Mouse (Mus musculus): ENCODE measurements around the gene Osbpl6. TPM values are rescaled to one million over a fixed set of nuclear protein-coding genes. Genes with fewer than 3 reads are reported as not detected.

The Osbpl6 gene
- total RNA-seq, 2 experiments from 2014 or later, result 35.9 to 44.0 TPM

- no peak for DNase-seq
- no peak for TF ChIP-seq CTCF (IDR thresholded peaks at IDR 0.05)
- intact Hi-C loops (cut with DNase I), result no loop called here
- Histone ChIP-seq H3K4me3 (no peak overlapping the region), H3K27ac (no peak overlapping the region)
Observed at GRCm38 (mm10) chr2:76513296-76513695, 107.0 kb downstream of the Osbpl6 start.

- Histone ChIP-seq H3K27ac (no peak overlapping the region), H3K4me3 (no peak overlapping the region)
- TF ChIP-seq CTCF (IDR thresholded peaks at IDR 0.05), result no peak
- intact Hi-C loops (cut with DNase I), result no loop called here
- no peak for DNase-seq
Observed at GRCm38 (mm10) chr2:76517471-76517870, 111.2 kb downstream of the Osbpl6 start.

GRCm38 (mm10) chr2:76518407-76519063 lies 112.2 kb downstream of the Osbpl6 start:
- no peak for DNase-seq
- intact Hi-C loops (cut with DNase I), result no loop called here
- Histone ChIP-seq H3K4me3 (no peak overlapping the region), H3K27ac (no peak overlapping the region)
- TF ChIP-seq CTCF (IDR thresholded peaks at IDR 0.05), result no peak

- no peak for DNase-seq
- intact Hi-C loops (cut with DNase I), result no loop called here
- Histone ChIP-seq H3K27ac (no peak overlapping the region), H3K4me3 (no peak overlapping the region)
- no peak for TF ChIP-seq CTCF (IDR thresholded peaks at IDR 0.05)
Observed at GRCm38 (mm10) chr2:76521585-76521984, 115.3 kb downstream of the Osbpl6 start.

GRCm38 (mm10) chr2:76524451-76524850 lies 118.1 kb downstream of the Osbpl6 start:
- no peak overlapping the region for H3K4me3 ChIP-seq
- no peak overlapping the region for H3K27ac ChIP-seq
- intact Hi-C loops (cut with DNase I), result no loop called here
- no peak for DNase-seq
- TF ChIP-seq CTCF (IDR thresholded peaks at IDR 0.05), result no peak

GRCm38 (mm10) chr2:76525645-76526044 lies 119.3 kb downstream of the Osbpl6 start:
- no peak for DNase-seq
- TF ChIP-seq CTCF (IDR thresholded peaks at IDR 0.05), result no peak
- no peak overlapping the region for H3K4me3 ChIP-seq
- intact Hi-C loops (cut with DNase I), result no loop called here
- no peak overlapping the region for H3K27ac ChIP-seq

DNA sequence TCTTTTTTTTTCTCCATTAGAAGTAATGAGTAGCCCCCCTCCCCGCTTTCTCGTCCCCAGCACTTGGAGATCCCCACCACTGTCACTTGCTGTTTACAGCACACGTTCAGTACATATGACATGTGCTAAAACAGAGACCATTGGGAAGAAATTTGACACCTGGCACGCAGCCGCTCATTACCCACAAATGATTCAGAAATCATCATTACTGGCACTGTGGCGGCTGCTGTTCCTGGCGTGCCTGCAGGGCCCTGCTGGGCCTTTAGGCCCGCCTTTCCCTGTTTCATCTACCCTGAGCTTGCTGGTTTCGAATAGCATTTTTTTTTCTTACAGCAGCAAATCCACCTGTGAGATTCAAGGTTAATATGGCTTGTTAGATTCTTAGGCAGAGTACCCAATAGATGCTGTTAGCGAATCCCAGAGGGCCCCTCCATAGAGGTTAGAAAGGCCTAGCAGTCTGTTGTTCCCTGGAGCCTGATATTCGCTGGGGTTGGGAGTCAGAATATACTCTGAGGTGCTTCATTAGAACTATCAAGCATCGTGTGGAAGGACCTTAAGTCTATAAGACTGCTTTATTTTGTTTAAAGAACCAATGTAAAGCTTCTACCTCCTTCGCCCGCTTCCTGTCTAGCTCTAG lies 126.3 kb downstream of the Osbpl6 start:
- intact Hi-C loops (cut with DNase I), result no loop called here
- Histone ChIP-seq H3K4me3 (no peak overlapping the region), H3K27ac (no peak overlapping the region)
- DNase-seq, result peak; percentile 32
- TF ChIP-seq CTCF (IDR thresholded peaks at IDR 0.05), result no peak

DNA sequence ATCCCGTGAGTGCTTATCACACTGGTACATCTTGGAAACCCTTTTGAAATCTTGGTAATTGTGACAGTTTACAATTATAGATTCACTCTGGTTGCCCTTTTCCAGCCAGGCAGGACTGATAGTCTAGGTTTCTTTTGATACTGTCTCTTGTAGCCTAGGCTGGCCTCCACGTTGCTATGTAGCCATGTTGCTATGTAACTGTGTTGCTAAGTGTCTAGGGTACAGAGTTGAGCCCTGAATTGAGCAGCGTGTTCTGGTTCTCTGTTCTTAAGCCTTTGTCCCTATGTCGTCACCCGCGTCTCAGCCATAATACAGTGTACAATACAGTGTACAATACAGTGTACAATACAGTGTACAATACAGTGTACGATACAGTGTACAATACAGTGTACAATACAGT lies 128.6 kb downstream of the Osbpl6 start:
- H3K27ac ChIP-seq, result no peak overlapping the region
- DNase-seq, result no peak
- no peak for TF ChIP-seq CTCF (IDR thresholded peaks at IDR 0.05)
- no peak overlapping the region for H3K4me3 ChIP-seq
- intact Hi-C loops (cut with DNase I), result no loop called here

DNA sequence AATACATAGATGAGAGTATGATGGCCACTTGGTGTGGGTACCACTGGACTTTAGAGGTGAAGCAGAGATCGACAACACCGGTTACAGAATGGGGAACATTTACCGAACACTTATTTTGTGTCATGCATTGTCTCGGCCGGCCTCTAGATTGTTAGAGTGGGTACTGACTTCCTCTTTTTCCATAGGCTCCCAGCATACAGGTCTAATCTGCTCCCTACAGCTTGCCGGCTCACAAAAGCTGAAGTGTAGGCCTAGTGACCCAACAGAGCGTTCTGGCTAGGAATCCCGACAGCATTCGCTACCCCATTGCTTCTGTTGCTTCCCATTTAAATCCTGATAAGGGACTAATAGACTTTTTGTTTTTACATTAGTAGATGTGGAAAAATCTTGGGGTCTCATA lies 135.6 kb downstream of the Osbpl6 start:
- DNase-seq, result no peak
- no peak for TF ChIP-seq CTCF (IDR thresholded peaks at IDR 0.05)
- H3K4me3 ChIP-seq, result no peak overlapping the region
- H3K27ac ChIP-seq, result no peak overlapping the region
- intact Hi-C loops (cut with DNase I), result loop anchor here (2.0 kb wide), 1 partner anchor 135 kb away; the partner anchor contains the start of gene Osbpl6

DNA sequence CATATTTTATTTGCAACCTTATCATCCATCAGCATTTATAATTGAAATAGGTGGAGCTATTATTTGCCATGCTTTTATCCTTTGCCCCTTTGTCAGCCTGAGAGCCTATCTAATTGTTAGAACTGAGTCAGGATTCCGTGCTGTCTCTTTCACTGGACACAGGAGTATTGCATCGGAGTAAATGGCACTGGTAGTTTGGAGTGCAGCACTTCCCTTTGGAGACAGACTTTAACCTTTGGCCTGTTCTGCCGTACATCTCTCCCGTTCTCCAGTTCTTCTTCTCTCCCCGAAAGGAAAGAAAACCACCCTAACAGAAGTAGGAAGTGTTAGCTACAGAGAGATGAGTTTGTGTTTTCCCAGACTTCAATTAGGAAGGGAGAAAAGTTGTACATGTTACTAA lies 136.6 kb downstream of the Osbpl6 start:
- TF ChIP-seq CTCF (IDR thresholded peaks at IDR 0.05), result no peak
- intact Hi-C loops (cut with DNase I), result no loop called here
- Histone ChIP-seq H3K4me3 (no peak overlapping the region), H3K27ac (no peak overlapping the region)
- DNase-seq, result no peak

GRCm38 (mm10) chr2:76545539-76545938 lies 139.2 kb downstream of the Osbpl6 start:
- no peak for DNase-seq
- intact Hi-C loops (cut with DNase I), result no loop called here
- no peak for TF ChIP-seq CTCF (IDR thresholded peaks at IDR 0.05)
- Histone ChIP-seq H3K27ac (no peak overlapping the region), H3K4me3 (no peak overlapping the region)

GRCm38 (mm10) chr2:76548171-76548570 lies 141.9 kb downstream of the Osbpl6 start:
- no peak overlapping the region for H3K27ac ChIP-seq
- intact Hi-C loops (cut with DNase I), result no loop called here
- no peak for DNase-seq
- TF ChIP-seq CTCF (IDR thresholded peaks at IDR 0.05), result no peak
- H3K4me3 ChIP-seq, result no peak overlapping the region

DNA sequence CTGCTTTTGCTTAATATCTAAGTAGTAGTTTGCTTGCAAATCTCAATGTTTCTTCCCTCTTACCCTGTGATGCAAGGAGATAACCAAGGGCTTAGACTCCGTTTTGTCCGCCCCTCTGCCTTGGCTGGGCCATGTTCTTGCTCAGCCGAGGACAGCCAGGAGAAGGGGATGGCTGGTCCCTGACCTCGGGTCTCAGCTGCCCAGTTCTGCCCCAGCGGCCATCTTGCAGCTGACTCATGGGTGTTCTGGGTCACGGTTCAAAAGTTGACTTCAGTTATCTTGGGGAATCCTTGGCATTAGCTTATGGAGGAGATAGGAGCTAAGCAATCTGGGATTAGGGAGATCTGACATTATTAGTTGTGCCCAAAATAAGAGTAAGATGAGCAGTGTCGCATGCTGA lies 142.5 kb downstream of the Osbpl6 start:
- intact Hi-C loops (cut with DNase I), result no loop called here
- Histone ChIP-seq H3K4me3 (no peak overlapping the region), H3K27ac (no peak overlapping the region)
- TF ChIP-seq CTCF (IDR thresholded peaks at IDR 0.05), result no peak
- DNase-seq, result no peak

DNA sequence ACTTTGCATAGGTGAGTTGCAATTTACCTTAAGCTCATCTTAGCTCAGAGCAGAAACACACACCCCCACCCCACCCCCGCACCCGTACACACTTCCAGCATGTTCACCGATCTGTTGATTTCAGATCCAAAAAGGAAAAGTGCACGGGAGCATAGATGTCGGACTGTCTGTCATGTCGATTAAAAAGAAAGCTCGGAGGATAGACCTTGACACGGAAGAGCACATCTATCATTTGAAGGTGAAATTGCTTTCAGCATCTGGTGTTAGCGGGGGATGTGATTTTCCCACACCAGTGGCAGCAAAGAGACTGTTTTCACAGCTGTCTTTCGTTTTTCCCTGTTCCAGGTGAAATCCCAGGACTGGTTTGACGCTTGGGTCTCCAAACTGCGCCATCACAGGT lies 143.0 kb downstream of the Osbpl6 start:
- DNase-seq, result no peak
- Histone ChIP-seq H3K27ac (no peak overlapping the region), H3K4me3 (no peak overlapping the region)
- intact Hi-C loops (cut with DNase I), result no loop called here
- TF ChIP-seq CTCF (IDR thresholded peaks at IDR 0.05), result no peak

Data from gastrocnemius, adult 2 months (tissue).